Mouse (Mus musculus) intestine, postnatal 0 days (tissue): Measurements from ENCODE around the gene Rab11b. TPM values are rescaled to one million over a fixed set of nuclear protein-coding genes. Genes with fewer than 3 reads are reported as not detected.

Source experiments
- ATAC-seq: fragments of 200-750 bp; cut with Nextera tagmentation; 2 replicates; pipeline ENCODE4 v1.8.0; 2017; ENCODE audit warnings: mild to moderate bottlenecking, moderate TSS enrichment, moderate library complexity
- H3K27ac ChIP-seq: fragments of 300-500 bp; sonication (generic); 2 replicates; pipeline ENCODE4 v1.5.1; 2014; ENCODE audit warnings: mild to moderate bottlenecking, low read depth, low read length, moderate library complexity
- H3K27me3 ChIP-seq: fragments of 300-500 bp; sonication (generic); replicated peaks from 2 replicates; pipeline ENCODE4 v1.6.1; 2014; ENCODE audit warnings: low read length, mixed read lengths; ENCODE audit not compliant: control insufficient read depth, insufficient read depth
- H3K36me3 ChIP-seq: fragments of 300-500 bp; sonication (generic); 2 replicates; pipeline ENCODE4 v1.6.1; 2014; ENCODE audit warnings: mild to moderate bottlenecking, moderate library complexity; ENCODE audit not compliant: control insufficient read depth, insufficient read depth
- H3K4me1 ChIP-seq: fragments of 300-500 bp; sonication (generic); replicated peaks from 2 replicates; pipeline ENCODE4 v1.6.1; 2014; ENCODE audit warnings: antibody characterized with exemption, low read length, mixed read lengths; ENCODE audit not compliant: control insufficient read depth, insufficient read depth
- H3K4me2 ChIP-seq: fragments of 300-500 bp; sonication (generic); replicated peaks from 2 replicates; pipeline ENCODE4 v1.6.1; 2014; ENCODE audit warnings: low read depth, mild to moderate bottlenecking, moderate library complexity
- H3K4me3 ChIP-seq: fragments of 300-500 bp; sonication (generic); 2 replicates; pipeline ENCODE4 v1.5.1; 2014; ENCODE audit warnings: low read depth, low read length
- H3K9ac ChIP-seq: fragments of 300-500 bp; sonication (generic); 2 replicates; pipeline ENCODE4 v1.6.1; 2014; ENCODE audit warnings: mild to moderate bottlenecking, low read depth, low read length
- H3K9me3 ChIP-seq: fragments of 300-500 bp; sonication (generic); 2 replicates; pipeline ENCODE4 v1.6.1; 2016; ENCODE audit warnings: mixed run types; ENCODE audit not compliant: control insufficient read depth
- CTCF ChIP-seq: sonication (generic); IDR thresholded peaks from 2 replicates; pipeline ENCODE4 v1.5.1; 2016; ENCODE audit warnings: low read depth, mild to moderate bottlenecking, control low read depth, antibody characterized with exemption, moderate library complexity
- WGBS: fragments of 180-500 bp; shearing (Covaris S2); extraction: QIAGEN DNeasy Blood & Tissue Kit; methylation state at CpG from one replicate; pipeline ENCODE4 v1.1.7; 2014; 5-methylcytosine and 5-hydroxymethylcytosine counted together
- polyA plus RNA-seq: library from polyadenylated mRNA; unstranded; fragments of >200 nt; fragmentation: Nextera tagmentation; extraction: Ambion mirVana; gene quantifications from 2 replicates; pipeline ENCODE4 v1.2.1, GENCODE M21; 2015

Rab11b gene
- polyA plus RNA-seq, 1 experiment from 2014 or later = 157 TPM

DNA sequence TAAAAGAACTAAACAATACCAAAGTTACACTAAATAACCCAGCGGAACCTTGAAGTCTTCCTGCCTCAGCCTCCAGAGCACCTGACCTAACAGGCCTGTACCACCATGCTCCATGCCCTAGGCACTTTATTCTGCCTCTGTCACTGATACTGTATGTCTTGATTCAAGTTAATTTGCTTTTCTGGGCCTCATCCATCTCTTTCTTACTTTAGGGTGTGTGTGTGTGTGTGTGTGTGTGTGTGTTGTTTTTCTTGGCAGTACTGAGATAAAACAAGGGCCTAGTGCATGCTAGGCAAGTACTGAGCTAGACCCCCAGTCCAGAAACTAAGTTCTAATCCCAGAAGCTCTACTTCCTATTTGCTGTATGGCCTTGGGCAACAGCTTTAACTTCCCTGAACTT, 43.1 kb downstream of the Rab11b start:
- no peak for TF ChIP-seq CTCF
- Histone ChIP-seq H3K27ac (no peak overlapping the region), H3K9me3 (no peaks in the 10 kb centered on the region), H3K4me2 (no peak overlapping the region), H3K36me3 (no peaks in the 10 kb centered on the region), H3K4me1 (no peaks in the 10 kb centered on the region), H3K27me3 (no peaks in the 10 kb centered on the region), H3K4me3 (no peak overlapping the region), H3K9ac (no peak overlapping the region)
- ATAC-seq = no peak
- WGBS = 100% methylated on average over 1 of the region's 1 CpGs

DNA sequence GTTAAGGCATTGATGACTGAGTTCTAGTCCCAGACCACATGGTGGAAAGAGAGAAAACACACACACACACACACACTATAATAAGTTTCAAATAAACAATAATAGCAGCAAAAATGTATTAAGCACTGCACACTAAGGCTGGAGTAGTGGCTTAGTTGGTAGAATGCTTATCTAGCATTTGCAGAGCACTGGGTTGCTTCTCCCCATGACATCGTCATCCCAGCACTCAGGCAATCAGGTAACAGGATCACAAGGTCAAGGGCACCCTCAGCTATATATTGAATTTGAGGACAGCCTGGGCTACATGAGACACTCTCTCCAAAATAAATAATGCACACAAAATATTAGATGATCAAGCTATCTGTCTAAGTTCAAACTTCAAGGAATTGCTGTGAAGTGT, 45.6 kb downstream of the Rab11b start:
- no peak overlapping the region for H3K4me2 ChIP-seq
- H3K27me3 ChIP-seq = no peaks in the 10 kb centered on the region
- no peak overlapping the region for H3K9ac ChIP-seq
- no peak for ATAC-seq
- no peak for TF ChIP-seq CTCF
- H3K4me3 ChIP-seq = no peak overlapping the region
- no peaks in the 10 kb centered on the region for H3K4me1 ChIP-seq
- no peaks in the 10 kb centered on the region for H3K36me3 ChIP-seq
- no peak overlapping the region for H3K27ac ChIP-seq
- 60% methylated on average over 1 of the region's 1 CpGs for WGBS
- no peaks in the 10 kb centered on the region for H3K9me3 ChIP-seq

DNA sequence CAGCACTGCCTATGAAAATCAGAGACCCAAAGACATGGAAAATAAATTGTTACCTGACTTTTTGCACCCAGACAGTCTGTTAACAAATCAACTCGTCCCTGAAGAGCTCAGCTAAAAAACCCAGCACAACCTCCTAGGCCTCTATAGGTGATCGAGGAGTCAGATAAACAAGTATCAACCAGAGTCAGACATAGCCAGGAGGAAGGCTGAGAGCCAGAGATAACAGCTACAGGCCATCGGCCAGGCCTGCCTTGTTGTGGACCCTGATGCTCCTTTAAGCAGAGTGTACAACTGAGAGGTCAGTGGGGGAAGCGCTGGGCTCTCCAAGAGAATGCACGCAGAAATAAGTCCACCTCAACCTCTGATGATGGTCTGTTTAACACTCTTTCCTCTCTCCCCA, 47.1 kb downstream of the Rab11b start:
- peaks cover 8% of the 10 kb centered on the region; the same call in 1 of the 2 replicates for H3K36me3 ChIP-seq
- no peaks in the 10 kb centered on the region for H3K4me1 ChIP-seq
- H3K27ac ChIP-seq = no peak overlapping the region
- no peak overlapping the region for H3K4me3 ChIP-seq
- H3K4me2 ChIP-seq = no peak overlapping the region
- no peaks in the 10 kb centered on the region for H3K27me3 ChIP-seq
- ATAC-seq = no peak
- no peak for TF ChIP-seq CTCF
- WGBS = 74% methylated on average over 5 of the region's 5 CpGs
- H3K9me3 ChIP-seq = no peaks in the 10 kb centered on the region
- H3K9ac ChIP-seq = no peak overlapping the region

DNA sequence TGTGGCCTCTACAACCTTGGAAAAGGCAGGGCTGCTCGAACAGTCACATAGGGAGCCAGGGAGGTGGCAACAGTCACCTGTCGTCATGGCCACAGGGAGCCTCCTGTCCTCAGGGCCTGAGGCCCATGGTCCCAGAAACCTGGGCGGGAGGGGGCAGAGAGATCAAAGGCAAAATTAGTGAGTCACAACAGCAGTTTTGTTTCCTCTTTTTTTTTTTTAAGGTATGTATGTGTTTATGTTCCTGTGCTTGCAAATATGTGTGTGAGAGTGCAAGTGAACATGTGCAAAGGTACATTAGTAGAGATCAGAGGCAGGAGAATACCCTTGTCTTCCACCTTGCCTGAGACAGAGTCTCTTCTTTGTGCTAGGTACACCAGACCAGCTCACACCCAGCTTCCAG, 50.5 kb downstream of the Rab11b start:
- 76% methylated on average over 3 of the region's 3 CpGs for WGBS
- H3K4me3 ChIP-seq = no peak overlapping the region
- no peak for ATAC-seq

DNA sequence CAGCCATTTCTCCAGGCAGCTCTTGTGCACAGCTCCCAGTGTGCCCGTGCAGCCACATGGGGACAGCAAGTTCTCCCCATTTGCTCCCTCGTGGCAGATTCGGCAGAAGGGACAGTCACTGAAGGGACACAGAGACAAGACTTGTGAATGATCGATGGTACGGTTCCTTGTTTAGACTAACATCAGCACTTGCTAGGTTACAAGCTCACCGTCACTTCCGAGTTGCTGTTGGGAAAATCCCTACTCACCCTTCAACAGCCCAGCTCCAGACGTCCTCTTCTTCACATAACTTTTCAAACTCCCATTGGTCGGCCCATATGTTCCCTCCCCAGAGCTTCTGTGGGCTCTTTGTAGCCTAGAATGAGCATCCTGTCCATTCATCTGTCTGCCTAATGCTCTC, 57.2 kb downstream of the Rab11b start:
- Histone ChIP-seq H3K9me3 (no peaks in the 10 kb centered on the region), H3K27me3 (no peaks in the 10 kb centered on the region), H3K4me2 (no peak overlapping the region), H3K4me3 (no peak overlapping the region), H3K36me3 (peaks cover 41% of the 10 kb centered on the region), H3K9ac (no peak overlapping the region), H3K27ac (no peak overlapping the region), H3K4me1 (no peaks in the 10 kb centered on the region)
- TF ChIP-seq CTCF = no peak
- ATAC-seq = no peak
- 90% methylated on average over 9 of the region's 9 CpGs for WGBS

More for the DNA sequence above, 50.5 kb downstream of the Rab11b start:
- Histone ChIP-seq H3K27ac (no peak overlapping the region), H3K36me3 (peaks cover 32% of the 10 kb centered on the region), H3K4me2 (no peak overlapping the region), H3K9ac (no peak overlapping the region), H3K4me1 (no peaks in the 10 kb centered on the region), H3K9me3 (no peaks in the 10 kb centered on the region), H3K27me3 (no peaks in the 10 kb centered on the region)
- TF ChIP-seq CTCF = no peak

DNA sequence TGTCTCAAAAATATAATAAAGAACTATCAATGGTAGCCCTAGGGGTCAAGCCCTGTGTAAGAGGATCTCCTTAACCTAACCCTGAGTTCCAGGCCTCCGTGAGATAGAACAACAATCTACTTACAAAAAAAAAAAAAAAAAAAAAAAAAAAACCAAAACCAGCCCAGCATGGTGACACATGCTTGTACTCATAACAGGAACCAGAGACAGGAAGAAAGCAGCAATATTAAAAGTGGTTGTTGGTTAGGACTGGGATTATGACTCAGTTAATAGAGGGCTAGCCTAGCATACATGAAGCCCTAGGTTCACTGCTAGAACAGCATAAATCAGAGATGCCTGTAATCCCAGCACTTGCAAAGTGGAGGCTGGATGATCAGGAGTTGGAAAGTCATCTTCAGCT, 58.2 kb downstream of the Rab11b start:
- no peak for ATAC-seq
- no peaks in the 10 kb centered on the region for H3K9me3 ChIP-seq
- no peak overlapping the region for H3K9ac ChIP-seq
- TF ChIP-seq CTCF = no peak
- H3K27me3 ChIP-seq = no peaks in the 10 kb centered on the region
- peaks cover 35% of the 10 kb centered on the region for H3K36me3 ChIP-seq
- H3K27ac ChIP-seq = no peak overlapping the region
- 80% methylated on average over 1 of the region's 1 CpGs for WGBS
- no peak overlapping the region for H3K4me2 ChIP-seq
- H3K4me3 ChIP-seq = no peak overlapping the region
- H3K4me1 ChIP-seq = no peaks in the 10 kb centered on the region

DNA sequence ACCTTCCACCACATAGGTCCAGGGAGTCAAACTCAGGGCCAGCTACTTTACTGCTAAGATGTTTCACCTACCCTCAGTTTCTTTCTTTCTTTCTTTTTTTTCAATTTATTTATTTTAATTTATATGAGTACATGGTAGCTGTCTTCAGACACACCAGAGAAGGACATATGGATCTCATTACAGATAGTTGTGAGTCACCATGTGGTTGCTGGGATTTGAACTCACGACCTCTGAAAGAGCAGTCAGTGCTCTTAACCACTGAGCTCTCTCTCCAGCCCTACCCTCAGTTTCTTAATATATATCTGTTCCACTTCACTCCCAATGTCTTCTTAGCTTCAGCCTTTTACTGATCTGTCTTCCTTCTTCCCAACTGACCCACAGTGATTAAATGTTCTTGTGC, 64.9 kb downstream of the Rab11b start:
- H3K27ac ChIP-seq = no peak overlapping the region
- 85% methylated on average over 1 of the region's 1 CpGs for WGBS
- H3K36me3 ChIP-seq = peaks cover 33% of the 10 kb centered on the region; the same call in 1 of the 2 replicates
- no peak overlapping the region for H3K4me3 ChIP-seq
- H3K27me3 ChIP-seq = no peaks in the 10 kb centered on the region
- TF ChIP-seq CTCF = no peak
- H3K9me3 ChIP-seq = no peaks in the 10 kb centered on the region
- ATAC-seq = no peak
- H3K4me2 ChIP-seq = no peak overlapping the region
- no peak overlapping the region for H3K9ac ChIP-seq
- no peaks in the 10 kb centered on the region for H3K4me1 ChIP-seq

Other genes with a start within 250 kb of the Rab11b start
- 5.9 and 8.1 TPM in 2 replicates for gene Adamts10, start 236.3 kb downstream of the Rab11b start, polyA plus RNA-seq
- 0.94 and 1.2 TPM in 2 replicates for gene Myo1f, start 204.8 kb downstream of the Rab11b start, polyA plus RNA-seq
- gene Zfp414, start 131.4 kb downstream of the Rab11b start, polyA plus RNA-seq = 19.0 and 19.4 TPM in 2 replicates
- 0.25 and 0.39 TPM in 2 replicates for gene Pram1, start 122.5 kb downstream of the Rab11b start, polyA plus RNA-seq
- gene Hnrnpm, start 73.7 kb downstream of the Rab11b start, polyA plus RNA-seq = 145 and 152 TPM in 2 replicates
- 51.2 and 56.0 TPM in 2 replicates for gene March2, start 41.9 kb downstream of the Rab11b start, polyA plus RNA-seq
- gene Angptl4, start 21.3 kb upstream of the Rab11b start, polyA plus RNA-seq = 26.7 and 33.5 TPM in 2 replicates
- gene Kank3, start 50.0 kb upstream of the Rab11b start, polyA plus RNA-seq = 14.8 and 14.9 TPM in 2 replicates
- 831 and 858 TPM in 2 replicates for gene Rps28, start 64.0 kb upstream of the Rab11b start, polyA plus RNA-seq
- gene Ndufa7, start 64.0 kb upstream of the Rab11b start, polyA plus RNA-seq = 503 and 513 TPM in 2 replicates
- gene Cd320, start 82.6 kb upstream of the Rab11b start, polyA plus RNA-seq = 16.8 and 17.6 TPM in 2 replicates
- gene Gm7029, start 113.3 kb upstream of the Rab11b start, polyA plus RNA-seq = not detected in 2 replicates
- 1.7 and 1.9 TPM in 2 replicates for gene Kifc1, start 130.1 kb upstream of the Rab11b start, polyA plus RNA-seq
- gene Platr17, start 144.6 kb upstream of the Rab11b start, polyA plus RNA-seq = 0.25 and 0.31 TPM in 2 replicates
- gene Daxx, start 148.9 kb upstream of the Rab11b start, polyA plus RNA-seq = 20.6 and 22.6 TPM in 2 replicates
- gene Tapbp, start 155.4 kb upstream of the Rab11b start, polyA plus RNA-seq = 102 and 110 TPM in 2 replicates
- 11.1 and 12.9 TPM in 2 replicates for gene Zbtb22, start 155.4 kb upstream of the Rab11b start, polyA plus RNA-seq
- gene Rgl2, start 169.0 kb upstream of the Rab11b start, polyA plus RNA-seq = 10.8 and 11.6 TPM in 2 replicates
- gene Pfdn6, start 179.8 kb upstream of the Rab11b start, polyA plus RNA-seq = 111 and 116 TPM in 2 replicates
- gene Wdr46, start 180.1 kb upstream of the Rab11b start, polyA plus RNA-seq = 10.6 and 11.2 TPM in 2 replicates
- gene B3galt4, start 191.0 kb upstream of the Rab11b start, polyA plus RNA-seq = 14.0 and 15.0 TPM in 2 replicates
- gene Vps52, start 195.3 kb upstream of the Rab11b start, polyA plus RNA-seq = 23.5 and 25.5 TPM in 2 replicates
- 1,060 and 1,067 TPM in 2 replicates for gene Rps18, start 195.5 kb upstream of the Rab11b start, polyA plus RNA-seq
- gene H2-K1, start 239.8 kb upstream of the Rab11b start, polyA plus RNA-seq = 896 and 933 TPM in 2 replicates